Comparison of ENCODE assay signal across 16 mouse cellular contexts in the genomic region with DNA sequence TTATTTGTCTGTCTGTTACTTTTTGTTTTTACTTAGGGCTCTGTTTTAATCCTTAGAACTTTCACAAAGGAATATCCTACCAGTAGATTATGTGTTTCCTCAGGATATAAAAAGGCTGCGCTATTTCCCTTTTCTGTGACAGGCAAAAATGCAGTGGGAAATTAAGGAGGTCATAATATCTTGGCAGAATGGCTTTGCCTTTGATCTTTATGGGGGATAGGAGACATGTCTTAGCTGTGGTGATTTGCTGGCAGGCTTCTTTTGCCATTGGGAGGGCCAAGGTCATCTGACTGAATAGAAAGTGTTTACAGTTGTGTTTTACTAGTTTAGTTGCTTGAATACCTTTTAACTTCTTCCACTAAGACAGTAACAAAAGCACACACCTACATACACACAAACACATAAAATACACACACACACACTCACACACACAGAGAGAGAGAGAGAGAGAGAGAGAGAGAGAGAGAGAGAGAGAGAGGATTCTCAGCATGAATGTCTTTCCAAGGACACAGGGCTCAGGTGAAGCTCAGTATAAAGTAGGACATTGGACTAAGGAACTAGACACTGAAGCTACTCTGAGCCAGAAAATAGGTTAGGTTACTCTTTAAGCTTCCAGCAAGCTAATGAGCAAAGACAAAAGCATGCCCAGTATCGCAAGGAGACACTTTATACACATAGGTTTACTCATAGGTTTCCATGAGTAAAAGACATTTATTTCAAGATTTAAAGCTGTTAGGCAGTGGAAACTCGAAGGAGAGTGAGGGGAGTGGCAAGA. TPM values are rescaled to one million over a fixed set of nuclear protein-coding genes. Genes with fewer than 3 reads are reported as not detected.
A peak's percentile ranks its signal among the peaks of the same experiment; 100 is the strongest.
DNase-seq lines count a peak whose midpoint lies in the region; ATAC-seq and TF ChIP-seq lines count a peak whose summit lies in the region.
"Had no signal": no experiment of that assay in that cellular context is flagged by ENCODE, and none has a peak within 500 bp of the region (broad histone marks: within the 10 kb centered on the region; RNA-seq: fewer than 3 reads in every experiment).

No protein-coding gene starts in this region.

- TF ChIP-seq EP300 in lung, postnatal 0 days (IDR thresholded peaks at IDR 0.05), result no peak

- no peak for TF ChIP-seq CTCF in lung, embryonic 14.5 days (IDR thresholded peaks at IDR 0.05; ENCODE audit: low read depth)
- TF ChIP-seq CTCF in lung, postnatal 0 days (IDR thresholded peaks at IDR 0.05), result no peak

- H3K4me2 ChIP-seq in lung, embryonic 14.5 days, result no peak overlapping the region
- no peak overlapping the region for H3K4me2 ChIP-seq in lung, postnatal 0 days (replicated peaks; ENCODE audit: low read depth, low read length)
- no peak overlapping the region for H3K4me2 ChIP-seq in intestine, embryonic 16.5 days (ENCODE audit: low read depth, low read length)
- H3K4me2 ChIP-seq in kidney, embryonic 15.5 days, result no peak overlapping the region
- H3K4me2 ChIP-seq: forebrain, embryonic 13.5 days; limb, embryonic 13.5 days had no signal

- WGBS in lung, embryonic 14.5 days, result 49% methylated on average over 3 of the region's 3 CpGs
- 50% methylated on average over 3 of the region's 3 CpGs for WGBS in lung, postnatal 0 days
- WGBS in intestine, embryonic 16.5 days, result 45% methylated on average over 3 of the region's 3 CpGs
- WGBS in kidney, embryonic 15.5 days, result 42% methylated on average over 3 of the region's 3 CpGs

- no peaks in the 10 kb centered on the region for H3K36me3 ChIP-seq in lung, embryonic 14.5 days (ENCODE audit: insufficient read depth)
- no peaks in the 10 kb centered on the region for H3K36me3 ChIP-seq in lung, postnatal 0 days (ENCODE audit: insufficient read depth, low read length)
- H3K36me3 ChIP-seq in intestine, embryonic 16.5 days (ENCODE audit: control insufficient read depth, insufficient read depth, low read length), result no peaks in the 10 kb centered on the region
- no peaks in the 10 kb centered on the region for H3K36me3 ChIP-seq in kidney, embryonic 15.5 days
- H3K36me3 ChIP-seq: limb, embryonic 13.5 days had no signal

- no peak overlapping the region for H3K9ac ChIP-seq in lung, embryonic 14.5 days
- H3K9ac ChIP-seq in lung, postnatal 0 days (replicated peaks; ENCODE audit: low read depth), result no peak overlapping the region
- no peak overlapping the region for H3K9ac ChIP-seq in intestine, embryonic 16.5 days (ENCODE audit: low read depth, low read length)
- no peak overlapping the region for H3K9ac ChIP-seq in kidney, embryonic 15.5 days
- H3K9ac ChIP-seq: forebrain, embryonic 13.5 days; limb, embryonic 13.5 days; liver, postnatal 0 days had no signal

- peak overlapping the region; percentile 12; the same call in 1 of the 2 replicates for H3K27ac ChIP-seq in lung, embryonic 14.5 days (ENCODE audit: low read depth)
- H3K27ac ChIP-seq in lung, postnatal 0 days (ENCODE audit: low read length), result no peak overlapping the region
- no peak overlapping the region for H3K27ac ChIP-seq in intestine, embryonic 16.5 days (ENCODE audit: low read length)
- peak overlapping the region; percentile 62 for H3K27ac ChIP-seq in kidney, embryonic 15.5 days
- H3K27ac ChIP-seq: forebrain, embryonic 13.5 days; hindbrain, postnatal 0 days; limb, embryonic 13.5 days had no signal

- H3K27me3 ChIP-seq in lung, embryonic 14.5 days (ENCODE audit: insufficient read depth, low read length), result no peaks in the 10 kb centered on the region
- no peaks in the 10 kb centered on the region for H3K27me3 ChIP-seq in lung, postnatal 0 days (replicated peaks; ENCODE audit: insufficient read depth, low read length)
- no peaks in the 10 kb centered on the region for H3K27me3 ChIP-seq in intestine, embryonic 16.5 days (replicated peaks; ENCODE audit: control insufficient read depth, insufficient read depth, low read length)
- H3K27me3 ChIP-seq in kidney, embryonic 15.5 days, result no peaks in the 10 kb centered on the region
- H3K27me3 ChIP-seq: forebrain, embryonic 13.5 days; limb, embryonic 13.5 days; megakaryocyte, embryonic 14.5 days had no signal

- H3K4me3 ChIP-seq in lung, embryonic 14.5 days (ENCODE audit: low read depth, low read length), result no peak overlapping the region
- H3K4me3 ChIP-seq in lung, postnatal 0 days (ENCODE audit: low read depth, low read length), result no peak overlapping the region
- H3K4me3 ChIP-seq in intestine, embryonic 16.5 days (ENCODE audit: low read length), result no peak overlapping the region
- no peak overlapping the region for H3K4me3 ChIP-seq in kidney, embryonic 15.5 days (replicated peaks)
- H3K4me3 ChIP-seq: forebrain, embryonic 13.5 days; limb, embryonic 13.5 days; megakaryocyte, embryonic 14.5 days had no signal

- peak; percentile 70 for ATAC-seq in lung, embryonic 14.5 days (ENCODE audit: insufficient read depth)
- ATAC-seq in lung, postnatal 0 days, result no peak
- ATAC-seq in intestine, embryonic 16.5 days, result peak; percentile 34; the same call in 1 of the 2 replicates
- ATAC-seq in kidney, embryonic 15.5 days (replicated peaks; ENCODE audit: low FRiP score), result peak; percentile 66
- ATAC-seq in granulocyte monocyte progenitor cell, adult 5-6 weeks (replicated peaks; ENCODE audit: poor library complexity, severe bottlenecking), result no peak
- ATAC-seq: forebrain, embryonic 13.5 days; hindbrain, postnatal 0 days; liver, postnatal 0 days had no signal

- H3K9me3 ChIP-seq in lung, embryonic 14.5 days (ENCODE audit: low read depth, low read length), result no peaks in the 10 kb centered on the region
- no peaks in the 10 kb centered on the region for H3K9me3 ChIP-seq in lung, postnatal 0 days (ENCODE audit: low read length)
- no peaks in the 10 kb centered on the region for H3K9me3 ChIP-seq in intestine, embryonic 16.5 days (ENCODE audit: control insufficient read depth, low read length)
- no peaks in the 10 kb centered on the region for H3K9me3 ChIP-seq in kidney, embryonic 15.5 days (replicated peaks)
- H3K9me3 ChIP-seq: forebrain, embryonic 13.5 days; limb, embryonic 13.5 days; megakaryocyte, embryonic 14.5 days had no signal

- DNase-seq in lung, embryonic 14.5 days, result peak; percentile 65
- DNase-seq in lung, postnatal 0 days (ENCODE audit: low spot score), result no peak
- peak; percentile 45 for DNase-seq in yolk sac, embryonic 10.5 days (ENCODE audit: low spot score)
- DNase-seq in ovary, adult 18-20 months (ENCODE audit: low spot score), result no peak
- DNase-seq: cerebellum, adult 11-12 months; heart, postnatal 10 days; liver, postnatal 0 days; retina, postnatal 1 day; thymus, adult 2 months had no signal

- peaks cover 7% of the 10 kb centered on the region for H3K4me1 ChIP-seq in lung, embryonic 14.5 days (ENCODE audit: insufficient read depth)
- no peaks in the 10 kb centered on the region for H3K4me1 ChIP-seq in lung, postnatal 0 days (ENCODE audit: insufficient read depth, low read depth, low read length)
- peaks cover 13% of the 10 kb centered on the region; the same call in 1 of the 2 replicates for H3K4me1 ChIP-seq in intestine, embryonic 16.5 days (ENCODE audit: control insufficient read depth, insufficient read depth, low read length)
- H3K4me1 ChIP-seq in kidney, embryonic 15.5 days, result peaks cover 19% of the 10 kb centered on the region
- H3K4me1 ChIP-seq: forebrain, embryonic 13.5 days; limb, embryonic 13.5 days had no signal

RNA-seq across cellular contexts. Expression of gene Tpk1, which starts 9.1 kb away (rescaled TPM):
- polyA plus RNA-seq in lung, embryonic 14.5 days (2014; fragmentation: Nextera tagmentation; extraction: Ambion mirVana), result 11.6 and 12.4 TPM in 2 replicates
- polyA plus RNA-seq in lung, postnatal 0 days (2015; fragmentation: Nextera tagmentation; extraction: Ambion mirVana), result 9.6 and 11.2 TPM in 2 replicates
- 25.7 and 28.6 TPM in 2 replicates for polyA plus RNA-seq in intestine, embryonic 16.5 days (2015; fragmentation: Nextera tagmentation; extraction: Ambion mirVana)
- polyA plus RNA-seq in kidney, embryonic 15.5 days (2015; fragmentation: Nextera tagmentation; extraction: Ambion mirVana), result 16.5 and 16.7 TPM in 2 replicates
- 2.8 and 3.0 TPM in 2 replicates for total RNA-seq in granulocyte monocyte progenitor cell, adult 5-6 weeks (2014; fragmentation: Nextera tagmentation)
- 3.9 and 4.0 TPM in 2 replicates for total RNA-seq in granulocyte monocyte progenitor cell, adult 5-6 weeks (2017)

Comparison
In these comparisons a context has a peak if more than half of its experiments do, and no peak if none do; other contexts are left out.
1. ATAC-seq: peak in lung, embryonic 14.5 days (single experiment), intestine, embryonic 16.5 days (single experiment) and kidney, embryonic 15.5 days (single experiment); none in lung, postnatal 0 days (single experiment) and granulocyte monocyte progenitor cell, adult 5-6 weeks (single experiment).
2. DNase-seq: peak in lung, embryonic 14.5 days (single experiment) and yolk sac, embryonic 10.5 days (single experiment); none in lung, postnatal 0 days (single experiment) and ovary, adult 18-20 months (single experiment).
3. H3K27ac ChIP-seq: peak in lung, embryonic 14.5 days (single experiment) and kidney, embryonic 15.5 days (single experiment); none in lung, postnatal 0 days (single experiment) and intestine, embryonic 16.5 days (single experiment).